Mouse (Mus musculus) heart, embryonic 15.5 days (tissue): Measurements from ENCODE around the gene Nuak2. TPM values are rescaled to one million over a fixed set of nuclear protein-coding genes. Genes with fewer than 3 reads are reported as not detected.
A peak's percentile ranks its signal among the peaks of the same experiment; 100 is the strongest.

Experiments used
- ATAC-seq: fragments of 200-750 bp; cut with Nextera tagmentation; replicated peaks from 2 replicates; pipeline ENCODE4 v1.8.0; 2017; ENCODE audit warnings: low read depth, moderate TSS enrichment; ENCODE audit not compliant: insufficient number of reproducible peaks, insufficient read depth, low FRiP score
- H3K27ac ChIP-seq: fragments of 300-500 bp; sonication (generic); 2 replicates; pipeline ENCODE4 v1.5.1; 2015; ENCODE audit warnings: mild to moderate bottlenecking, inconsistent platforms
- H3K27me3 ChIP-seq: fragments of 300-500 bp; sonication (generic); 2 replicates; pipeline ENCODE4 v1.6.1; 2015; ENCODE audit warnings: inconsistent platforms
- H3K36me3 ChIP-seq: fragments of 300-500 bp; sonication (generic); 2 replicates; pipeline ENCODE4 v1.6.1; 2015; ENCODE audit warnings: mild to moderate bottlenecking, inconsistent platforms
- H3K4me1 ChIP-seq: fragments of 300-500 bp; sonication (generic); replicated peaks from 2 replicates; pipeline ENCODE4 v1.6.1; 2015; ENCODE audit warnings: inconsistent platforms
- H3K4me2 ChIP-seq: fragments of 300-500 bp; sonication (generic); 2 replicates; pipeline ENCODE4 v1.6.1; 2015; ENCODE audit warnings: inconsistent platforms, mild to moderate bottlenecking, moderate library complexity
- H3K4me3 ChIP-seq: fragments of 300-500 bp; sonication (generic); 2 replicates; pipeline ENCODE4 v1.5.1; 2015; ENCODE audit warnings: mild to moderate bottlenecking, inconsistent platforms
- H3K9ac ChIP-seq: fragments of 300-500 bp; sonication (generic); 2 replicates; pipeline ENCODE4 v1.6.1; 2015; ENCODE audit warnings: mild to moderate bottlenecking, inconsistent platforms
- H3K9me3 ChIP-seq: fragments of 300-500 bp; sonication (generic); replicated peaks from 2 replicates; pipeline ENCODE4 v1.6.1; 2016; ENCODE audit warnings: inconsistent platforms
- WGBS: fragments of 180-500 bp; shearing (Covaris S2); methylation state at CpG from one replicate; pipeline ENCODE4 v1.1.7; 2015; ENCODE audit warnings: mixed read lengths; 5-methylcytosine and 5-hydroxymethylcytosine counted together
- polyA plus RNA-seq: library from polyadenylated mRNA; unstranded; fragments of >200 nt; fragmentation: Nextera tagmentation; extraction: Ambion mirVana; gene quantifications from 2 replicates; pipeline ENCODE4 v1.2.1, GENCODE M21; 2015

Nuak2 gene
- polyA plus RNA-seq, 1 experiment from 2014 or later = 3.0 TPM

DNA sequence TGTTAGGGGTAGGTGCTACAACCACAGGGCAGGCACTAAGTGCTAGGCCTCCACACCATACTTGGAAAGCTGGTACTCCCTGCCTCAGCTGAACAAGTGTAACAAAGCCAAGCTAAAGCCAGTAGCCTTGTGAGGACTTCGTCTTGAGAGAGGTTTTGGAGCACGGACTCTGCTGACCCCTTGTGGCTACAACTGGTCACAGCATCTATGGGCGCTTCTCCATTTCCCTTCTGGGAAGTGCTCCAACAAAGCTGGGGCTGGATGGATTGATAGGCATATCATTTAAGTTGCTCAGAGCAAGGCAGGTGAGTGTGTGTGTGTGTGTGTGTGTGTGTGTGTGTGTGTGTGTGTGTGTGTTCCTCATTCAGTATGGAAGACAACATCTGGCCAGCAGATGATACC, 39.9 kb downstream of the Nuak2 start:
- peaks cover 16% of the 10 kb centered on the region for H3K4me1 ChIP-seq
- peaks cover 33% of the 10 kb centered on the region for H3K36me3 ChIP-seq
- H3K4me3 ChIP-seq = no peak overlapping the region
- H3K27ac ChIP-seq = no peak overlapping the region; the same call in 1 of the 2 replicates
- no peak overlapping the region for H3K9ac ChIP-seq
- WGBS = 0% methylated on average over 3 of the region's 3 CpGs
- no peaks in the 10 kb centered on the region for H3K9me3 ChIP-seq
- ATAC-seq = peak; percentile 56
- H3K27me3 ChIP-seq = no peaks in the 10 kb centered on the region
- no peak overlapping the region for H3K4me2 ChIP-seq

DNA sequence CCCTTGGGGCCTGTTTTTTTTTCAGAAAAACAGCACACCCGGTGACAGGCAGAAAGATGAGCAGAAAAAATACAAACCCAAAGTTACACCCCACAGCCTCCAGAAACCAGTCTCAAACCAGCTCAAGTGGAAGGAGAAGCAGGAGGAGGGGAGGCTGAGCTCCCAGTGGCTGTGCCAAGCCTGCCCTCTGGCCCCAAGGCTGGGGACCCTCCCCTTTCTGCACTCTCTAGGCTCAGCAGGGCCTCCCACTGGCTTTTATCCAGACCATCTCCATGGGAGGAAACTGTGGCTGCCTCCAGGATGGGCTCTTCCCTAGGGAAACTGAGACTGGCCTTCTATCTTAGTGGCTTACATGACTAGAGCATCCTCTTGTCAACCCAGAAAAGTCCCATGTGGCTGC, 40.9 kb downstream of the Nuak2 start:
- no peak overlapping the region for H3K4me3 ChIP-seq
- H3K9me3 ChIP-seq = no peaks in the 10 kb centered on the region
- no peak overlapping the region for H3K27ac ChIP-seq
- 68% methylated on average over 1 of the region's 1 CpGs for WGBS
- H3K4me2 ChIP-seq = no peak overlapping the region
- H3K27me3 ChIP-seq = no peaks in the 10 kb centered on the region
- no peak overlapping the region for H3K9ac ChIP-seq
- H3K36me3 ChIP-seq = peaks cover 35% of the 10 kb centered on the region
- peaks cover 16% of the 10 kb centered on the region for H3K4me1 ChIP-seq
- ATAC-seq = no peak

- 0 out of 2 replicates have a peak overlapping the region, but pooled peaks have one; percentile 17 for H3K27ac ChIP-seq
- H3K4me1 ChIP-seq = peaks cover under 1% of the 10 kb centered on the region; the same call in 1 of the 2 replicates
- ATAC-seq = 0 out of 2 replicates have a peak, but pooled peaks have one; percentile 44
- WGBS = 22% methylated on average over 6 of the region's 6 CpGs
- no peak overlapping the region for H3K4me3 ChIP-seq
- no peak overlapping the region for H3K9ac ChIP-seq
- H3K9me3 ChIP-seq = no peaks in the 10 kb centered on the region
- H3K36me3 ChIP-seq = peaks cover 35% of the 10 kb centered on the region
- no peaks in the 10 kb centered on the region for H3K27me3 ChIP-seq
- no peak overlapping the region for H3K4me2 ChIP-seq
These were observed 46.0 kb downstream of the Nuak2 start for GRCm38 (mm10) chr1:132361959-132362358.

- Histone ChIP-seq H3K4me2 (no peak overlapping the region), H3K27ac (no peak overlapping the region), H3K9me3 (no peaks in the 10 kb centered on the region), H3K27me3 (no peaks in the 10 kb centered on the region), H3K4me1 (peaks cover 13% of the 10 kb centered on the region), H3K4me3 (no peak overlapping the region), H3K9ac (no peak overlapping the region), H3K36me3 (peaks cover 17% of the 10 kb centered on the region; the same call in 1 of the 2 replicates)
- WGBS = 76% methylated on average over 3 of the region's 3 CpGs
- ATAC-seq = no peak
These were observed 48.5 kb downstream of the Nuak2 start for GRCm38 (mm10) chr1:132364388-132364787.

DNA sequence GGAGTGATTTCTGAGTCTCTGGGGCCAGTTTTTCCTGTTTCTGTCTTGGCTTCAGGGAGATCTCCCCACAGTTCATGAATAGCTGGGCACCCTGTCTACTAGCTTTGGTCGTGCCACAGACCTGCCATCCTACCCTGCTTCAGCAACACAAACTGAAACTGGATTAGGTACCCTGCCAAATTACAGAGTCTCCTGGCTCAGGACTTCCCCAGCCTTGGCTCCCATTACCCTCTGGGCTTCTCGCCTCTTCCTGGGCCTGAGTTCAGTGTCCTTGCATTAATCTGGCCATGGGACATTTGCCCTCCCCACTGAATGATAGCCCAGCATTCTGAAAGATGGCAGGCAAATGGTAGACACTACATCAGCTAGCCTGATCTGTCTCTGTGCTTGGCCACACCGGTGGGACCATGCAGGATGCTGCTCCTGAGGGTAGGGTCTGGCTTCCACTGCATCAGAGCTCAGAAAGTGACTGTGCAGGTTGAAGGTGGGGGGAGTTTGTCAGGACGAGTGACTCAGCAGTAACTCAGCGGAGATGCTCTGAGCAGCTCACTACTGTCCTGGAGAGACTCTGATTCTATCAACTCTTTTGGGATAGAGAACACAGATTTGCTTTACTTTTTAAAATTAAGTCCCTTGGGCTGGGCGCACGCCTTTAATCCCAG, 49.1 kb downstream of the Nuak2 start:
- no peak overlapping the region for H3K27ac ChIP-seq
- no peaks in the 10 kb centered on the region for H3K9me3 ChIP-seq
- peaks cover 11% of the 10 kb centered on the region; the same call in 1 of the 2 replicates for H3K36me3 ChIP-seq
- ATAC-seq = no peak
- H3K4me1 ChIP-seq = peaks cover 13% of the 10 kb centered on the region
- 81% methylated on average over 7 of the region's 7 CpGs for WGBS
- H3K27me3 ChIP-seq = no peaks in the 10 kb centered on the region
- H3K9ac ChIP-seq = no peak overlapping the region
- H3K4me3 ChIP-seq = no peak overlapping the region
- H3K4me2 ChIP-seq = no peak overlapping the region

DNA sequence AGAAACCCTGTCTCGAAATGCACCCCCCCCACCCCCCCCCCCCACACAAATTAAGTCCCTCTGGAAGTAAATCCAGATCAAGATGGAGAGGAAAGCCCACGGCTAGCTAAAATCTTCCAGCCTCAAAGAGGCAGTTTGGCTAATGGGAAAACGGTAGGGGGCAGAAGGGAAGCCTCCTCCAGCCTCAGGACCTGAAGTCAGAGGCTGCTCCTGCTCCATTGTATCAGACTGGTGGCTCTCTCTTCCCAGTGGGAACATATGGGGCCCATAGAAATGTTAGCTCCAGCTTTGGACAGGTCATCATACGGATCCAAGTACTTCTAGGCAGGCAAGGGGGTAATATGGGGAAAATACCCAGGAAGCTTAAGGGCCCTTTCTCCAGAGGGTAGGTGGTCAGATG, 49.7 kb downstream of the Nuak2 start:
- Histone ChIP-seq H3K4me1 (peaks cover 18% of the 10 kb centered on the region), H3K9ac (no peak overlapping the region), H3K4me2 (no peak overlapping the region), H3K9me3 (no peaks in the 10 kb centered on the region), H3K27me3 (no peaks in the 10 kb centered on the region), H3K27ac (no peak overlapping the region), H3K36me3 (peaks cover 5% of the 10 kb centered on the region; the same call in 1 of the 2 replicates), H3K4me3 (no peak overlapping the region)
- WGBS = 56% methylated on average over 4 of the region's 4 CpGs
- no peak for ATAC-seq

DNA sequence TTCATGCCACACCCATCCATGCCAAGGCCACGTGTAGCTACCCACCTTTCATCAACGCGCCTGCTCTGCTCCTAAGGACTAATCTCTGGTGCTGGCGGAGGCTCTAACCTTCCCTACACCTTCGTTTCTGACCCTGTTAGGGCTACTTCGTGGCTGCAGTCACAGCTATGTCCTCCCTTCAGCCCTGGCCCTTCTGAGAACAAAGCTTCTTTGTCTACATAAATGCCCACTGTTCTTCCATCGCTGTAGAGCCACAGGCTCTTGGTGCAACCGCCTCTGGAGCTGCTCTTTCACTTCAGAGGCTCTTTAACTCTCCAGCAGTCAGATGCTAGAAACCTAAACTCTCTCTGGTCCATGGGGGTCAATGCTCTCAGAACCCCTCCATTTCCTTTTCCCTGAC, 50.3 kb downstream of the Nuak2 start:
- H3K27me3 ChIP-seq = no peaks in the 10 kb centered on the region
- H3K9ac ChIP-seq = no peak overlapping the region
- no peak overlapping the region for H3K27ac ChIP-seq
- WGBS = 78% methylated on average over 8 of the region's 8 CpGs
- no peak overlapping the region for H3K4me2 ChIP-seq
- peaks cover 23% of the 10 kb centered on the region for H3K4me1 ChIP-seq
- no peak for ATAC-seq
- H3K9me3 ChIP-seq = no peaks in the 10 kb centered on the region
- no peaks in the 10 kb centered on the region for H3K36me3 ChIP-seq
- H3K4me3 ChIP-seq = no peak overlapping the region

DNA sequence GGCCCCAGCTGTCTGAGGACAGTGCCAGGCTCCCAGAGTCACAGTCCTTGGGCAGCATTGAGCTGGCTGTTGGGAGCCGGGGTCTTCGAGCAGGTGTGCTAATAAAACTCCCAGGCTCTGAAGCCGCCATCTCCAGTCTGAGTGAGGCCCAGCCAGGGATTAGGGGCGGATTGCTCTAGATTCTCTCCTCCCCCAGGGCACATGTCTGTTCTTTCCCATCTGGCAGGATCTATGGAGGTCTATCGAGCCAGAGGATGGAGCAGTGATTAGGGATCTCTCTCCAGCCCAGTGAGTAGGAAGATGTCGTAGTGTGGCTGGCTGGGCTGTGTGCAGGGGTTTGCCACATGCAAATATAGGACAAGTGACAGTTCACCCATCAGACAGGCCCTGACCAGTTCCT, 51.0 kb downstream of the Nuak2 start:
- 88% methylated on average over 6 of the region's 6 CpGs for WGBS
- ATAC-seq = no peak
- Histone ChIP-seq H3K27me3 (no peaks in the 10 kb centered on the region), H3K36me3 (no peaks in the 10 kb centered on the region), H3K27ac (no peak overlapping the region), H3K9me3 (no peaks in the 10 kb centered on the region), H3K4me1 (peaks cover 30% of the 10 kb centered on the region), H3K9ac (no peak overlapping the region), H3K4me2 (0 out of 2 replicates have a peak overlapping the region, but pooled peaks have one; percentile 6), H3K4me3 (no peak overlapping the region)

- ATAC-seq = peak; percentile 82
- WGBS = 23% methylated on average over 7 of the region's 7 CpGs
- Histone ChIP-seq H3K4me1 (peaks cover 39% of the 10 kb centered on the region), H3K9me3 (no peaks in the 10 kb centered on the region), H3K27ac (0 out of 2 replicates have a peak overlapping the region, but pooled peaks have one; percentile 16), H3K36me3 (no peaks in the 10 kb centered on the region), H3K4me3 (no peak overlapping the region), H3K9ac (no peak overlapping the region), H3K4me2 (0 out of 2 replicates have a peak overlapping the region, but pooled peaks have one; percentile 6), H3K27me3 (no peaks in the 10 kb centered on the region)
These were observed 52.0 kb downstream of the Nuak2 start for GRCm38 (mm10) chr1:132367692-132368506.

GRCm38 (mm10) chr1:132370681-132371173, 54.8 kb downstream of the Nuak2 start:
- Histone ChIP-seq H3K36me3 (no peaks in the 10 kb centered on the region), H3K4me3 (no peak overlapping the region), H3K27me3 (no peaks in the 10 kb centered on the region), H3K4me2 (no peak overlapping the region), H3K9ac (no peak overlapping the region), H3K9me3 (no peaks in the 10 kb centered on the region), H3K27ac (peak overlapping the region; percentile 38; the same call in 1 of the 2 replicates), H3K4me1 (peaks cover 67% of the 10 kb centered on the region)
- ATAC-seq = no peak
- 66% methylated on average over 9 of the region's 9 CpGs for WGBS

DNA sequence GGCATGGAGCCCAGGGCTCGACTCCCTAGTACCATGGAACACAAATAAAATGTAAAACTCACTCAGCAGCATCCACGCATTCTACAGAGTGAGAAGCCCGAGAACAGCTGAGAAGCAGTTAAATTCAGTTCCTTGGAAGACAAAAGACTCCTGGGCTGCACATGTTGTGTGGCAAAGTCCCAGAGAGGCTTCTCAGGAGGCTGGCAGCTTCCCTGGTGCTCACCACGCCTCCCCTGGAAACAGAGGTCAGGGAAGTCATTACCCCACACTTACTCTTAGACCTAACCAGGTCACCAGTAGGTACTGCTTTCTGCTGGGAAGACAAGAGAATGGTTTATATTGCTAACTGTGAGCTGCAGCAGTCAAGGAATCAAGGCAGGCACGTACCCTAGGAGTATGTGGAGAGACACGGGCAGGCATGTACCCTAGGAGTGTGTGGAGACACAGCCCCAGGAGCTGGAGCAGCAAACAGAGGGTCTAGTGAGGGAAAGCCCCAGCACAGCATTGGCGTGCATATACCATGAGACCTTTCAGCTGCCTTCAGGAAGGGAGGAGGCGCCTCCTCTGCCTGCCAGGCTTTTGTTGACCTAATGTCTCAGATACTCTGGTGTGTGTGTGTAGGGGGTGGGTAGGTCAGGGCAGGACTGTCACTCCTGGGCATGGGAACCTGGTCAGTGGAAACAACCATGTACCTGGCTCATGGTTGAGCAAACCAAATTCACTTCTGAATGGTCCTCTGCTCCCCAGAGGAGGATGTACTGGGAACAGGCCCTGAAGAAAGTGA, 55.6 kb downstream of the Nuak2 start:
- Histone ChIP-seq H3K4me2 (no peak overlapping the region), H3K4me1 (peaks cover 75% of the 10 kb centered on the region), H3K9me3 (no peaks in the 10 kb centered on the region), H3K4me3 (no peak overlapping the region), H3K9ac (no peak overlapping the region), H3K27ac (peak overlapping the region; percentile 38; the same call in 1 of the 2 replicates), H3K27me3 (no peaks in the 10 kb centered on the region), H3K36me3 (no peaks in the 10 kb centered on the region)
- 68% methylated on average over 8 of the region's 8 CpGs for WGBS
- ATAC-seq = no peak
